In genomic region chr17:32387986-32388369, GRCm38 (mm10) we compare ENCODE assay signal across 8 mouse cellular contexts. TPM values are rescaled to one million over a fixed set of nuclear protein-coding genes. Genes with fewer than 3 reads are reported as not detected.
DNase-seq lines count a peak whose midpoint lies in the region; ATAC-seq lines count a peak whose summit lies in the region.

No protein-coding gene starts in this region.

- peaks cover 24% of the 10 kb centered on the region for H3K27me3 ChIP-seq in heart, embryonic 13.5 days (replicated peaks)
- peaks cover 22% of the 10 kb centered on the region for H3K27me3 ChIP-seq in hindbrain, embryonic 14.5 days (ENCODE audit: control insufficient read depth, insufficient read depth, low read length)
- peaks cover 24% of the 10 kb centered on the region for H3K27me3 ChIP-seq in midbrain, embryonic 13.5 days

- H3K27ac ChIP-seq in heart, embryonic 13.5 days (replicated peaks): peak overlapping the region; percentile 77; the same call in 1 of the 2 replicates
- no peak overlapping the region; the same call in 1 of the 2 replicates for H3K27ac ChIP-seq in hindbrain, embryonic 14.5 days
- peak overlapping the region; percentile 82; the same call in 1 of the 2 replicates for H3K27ac ChIP-seq in midbrain, embryonic 13.5 days

- peak overlapping the region; percentile 91 for H3K9ac ChIP-seq in heart, embryonic 13.5 days
- H3K9ac ChIP-seq in hindbrain, embryonic 14.5 days: peak overlapping the region; percentile 90
- H3K9ac ChIP-seq in midbrain, embryonic 13.5 days (replicated peaks): peak overlapping the region; percentile 91

- H3K4me1 ChIP-seq in heart, embryonic 13.5 days: peaks cover 49% of the 10 kb centered on the region
- peaks cover 10% of the 10 kb centered on the region; the same call in 1 of the 2 replicates for H3K4me1 ChIP-seq in hindbrain, embryonic 14.5 days (replicated peaks; ENCODE audit: control insufficient read depth, insufficient read depth, low read length)
- H3K4me1 ChIP-seq in midbrain, embryonic 13.5 days (replicated peaks): peaks cover 21% of the 10 kb centered on the region

- peak overlapping the region; percentile 86 for H3K4me3 ChIP-seq in heart, embryonic 13.5 days
- peak overlapping the region; percentile 86 for H3K4me3 ChIP-seq in hindbrain, embryonic 14.5 days (replicated peaks; ENCODE audit: low read length)
- peak overlapping the region; percentile 84 for H3K4me3 ChIP-seq in midbrain, embryonic 13.5 days (replicated peaks)

- peaks cover 18% of the 10 kb centered on the region for H3K36me3 ChIP-seq in heart, embryonic 13.5 days
- H3K36me3 ChIP-seq in hindbrain, embryonic 14.5 days (replicated peaks; ENCODE audit: control insufficient read depth, insufficient read depth): peaks cover 41% of the 10 kb centered on the region
- peaks cover 41% of the 10 kb centered on the region for H3K36me3 ChIP-seq in midbrain, embryonic 13.5 days

- ATAC-seq in heart, embryonic 13.5 days (ENCODE audit: extremely low read depth, insufficient number of reproducible peaks, low FRiP score, low TSS enrichment): no peak
- ATAC-seq in hindbrain, embryonic 14.5 days (ENCODE audit: low FRiP score): no peak
- ATAC-seq in midbrain, embryonic 13.5 days: peak; percentile 22; the same call in 1 of the 2 replicates
- no peak for ATAC-seq in frontal cortex, adult (ENCODE audit: low TSS enrichment)

- WGBS in heart, embryonic 13.5 days: 51% methylated on average over 7 of the region's 7 CpGs
- 38% methylated on average over 7 of the region's 7 CpGs for WGBS in hindbrain, embryonic 14.5 days
- whole genome bisulfite sequencing in midbrain, embryonic 13.5 days: 39% methylated on average over 7 of the region's 7 CpGs

- H3K9me3 ChIP-seq in heart, embryonic 13.5 days: no peaks in the 10 kb centered on the region
- no peaks in the 10 kb centered on the region for H3K9me3 ChIP-seq in hindbrain, embryonic 14.5 days (ENCODE audit: control insufficient read depth, low read length)
- no peaks in the 10 kb centered on the region for H3K9me3 ChIP-seq in midbrain, embryonic 13.5 days

- no peak for DNase-seq in heart, adult 18-20 months
- peak; percentile 30 for DNase-seq in brain, adult 2 months (ENCODE audit: low read depth, low spot score)
- no peak for DNase-seq in hindbrain, embryonic 14.5 days (ENCODE audit: low spot score)
- no peak for DNase-seq in adrenal gland, adult 8-10 months
- no peak for DNase-seq in ovary, postnatal 14 days (ENCODE audit: low spot score)

- H3K4me2 ChIP-seq in heart, embryonic 13.5 days: peak overlapping the region; percentile 99
- H3K4me2 ChIP-seq in hindbrain, embryonic 14.5 days (replicated peaks): peak overlapping the region; percentile 88
- peak overlapping the region; percentile 92 for H3K4me2 ChIP-seq in midbrain, embryonic 13.5 days (replicated peaks)

RNA-seq across cellular contexts. Expression of gene Wiz, which starts 1.3 kb away (rescaled TPM):
- polyA plus RNA-seq in heart, embryonic 13.5 days (2015; fragmentation: Nextera tagmentation; extraction: Ambion mirVana): 10.9 and 12.4 TPM in 2 replicates
- total RNA-seq in heart, adult 18-20 months (2021): 10 to 100 TPM; 15.0 to 19.0 TPM
- polyA plus RNA-seq in hindbrain, embryonic 14.5 days (2014; fragmentation: Nextera tagmentation; extraction: Ambion mirVana): 45.9 and 47.5 TPM in 2 replicates
- polyA plus RNA-seq in midbrain, embryonic 13.5 days (2015; fragmentation: Nextera tagmentation; extraction: Ambion mirVana): 33.7 and 36.4 TPM in 2 replicates
- total RNA-seq in adrenal gland, adult 8-10 months (2022): 10 to 100 TPM; 45.4 to 81.3 (median 58.8) TPM

RNA-seq across cellular contexts. Expression of gene Rasal3, which starts 15.4 kb away (rescaled TPM):
- polyA plus RNA-seq in heart, embryonic 13.5 days (2015; fragmentation: Nextera tagmentation; extraction: Ambion mirVana): 0.49 and 1.1 TPM in 2 replicates
- 1 to 10 TPM in 1 of 2 experiments, under 1 TPM in 1; 0.97 to 4.4 TPM for total RNA-seq in heart, adult 18-20 months (2021)
- polyA plus RNA-seq in hindbrain, embryonic 14.5 days (2014; fragmentation: Nextera tagmentation; extraction: Ambion mirVana): 0.62 and 0.80 TPM in 2 replicates
- 0.54 TPM in 2 replicates for polyA plus RNA-seq in midbrain, embryonic 13.5 days (2015; fragmentation: Nextera tagmentation; extraction: Ambion mirVana)
- total RNA-seq in adrenal gland, adult 8-10 months (2022): 1 to 10 TPM; 2.2 to 4.0 (median 2.5) TPM

RNA-seq across cellular contexts. Expression of gene Pglyrp2, which starts 36.0 kb away (rescaled TPM):
- polyA plus RNA-seq in heart, embryonic 13.5 days (2015; fragmentation: Nextera tagmentation; extraction: Ambion mirVana): 0.09 and 0.16 TPM in 2 replicates
- total RNA-seq in heart, adult 18-20 months (2021): 1 to 10 TPM in 1 of 2 experiments, not detected in 1; 1.1 TPM
- polyA plus RNA-seq in hindbrain, embryonic 14.5 days (2014; fragmentation: Nextera tagmentation; extraction: Ambion mirVana): not detected in 2 replicates
- polyA plus RNA-seq in midbrain, embryonic 13.5 days (2015; fragmentation: Nextera tagmentation; extraction: Ambion mirVana): not detected in 2 replicates
- total RNA-seq in adrenal gland, adult 8-10 months (2022): under 1 TPM; 0.11 to 0.62 (median 0.34) TPM

RNA-seq across cellular contexts. Expression of gene Akap8l, which starts 37.6 kb away (rescaled TPM):
- 83.9 and 84.3 TPM in 2 replicates for polyA plus RNA-seq in heart, embryonic 13.5 days (2015; fragmentation: Nextera tagmentation; extraction: Ambion mirVana)
- 10 to 100 TPM; 39.1 to 44.6 TPM for total RNA-seq in heart, adult 18-20 months (2021)
- 111 and 121 TPM in 2 replicates for polyA plus RNA-seq in hindbrain, embryonic 14.5 days (2014; fragmentation: Nextera tagmentation; extraction: Ambion mirVana)
- 138 and 168 TPM in 2 replicates for polyA plus RNA-seq in midbrain, embryonic 13.5 days (2015; fragmentation: Nextera tagmentation; extraction: Ambion mirVana)
- total RNA-seq in adrenal gland, adult 8-10 months (2022): 100 to 1,000 TPM; 105 to 275 (median 189) TPM
